Mouse (Mus musculus): ENCODE data around the gene Gldc.

- no peak for TF ChIP-seq GATA1 (IDR thresholded peaks at IDR 0.05; ENCODE audit: borderline replicate concordance, low read length)
- TF ChIP-seq FLI1 (IDR thresholded peaks at IDR 0.05; ENCODE audit: low read length): no peak
Observed at GRCm38 (mm10) chr19:30051479-30051878, 123.8 kb downstream of the Gldc start.

All from megakaryocyte, embryonic 14.5 days (primary cell).